Mouse (Mus musculus) intestine, postnatal 0 days (tissue): ENCODE results near the gene Itpr1. TPM values are rescaled to one million over a fixed set of nuclear protein-coding genes. Genes with fewer than 3 reads are reported as not detected.

ENCODE experiments used
- ATAC-seq: fragments of 200-750 bp; cut with Nextera tagmentation; 2 replicates; pipeline ENCODE4 v1.8.0; 2017; ENCODE audit warnings: mild to moderate bottlenecking, moderate TSS enrichment, moderate library complexity
- H3K27ac ChIP-seq: fragments of 300-500 bp; sonication (generic); 2 replicates; pipeline ENCODE4 v1.5.1; 2014; ENCODE audit warnings: mild to moderate bottlenecking, low read depth, low read length, moderate library complexity
- H3K27me3 ChIP-seq: fragments of 300-500 bp; sonication (generic); replicated peaks from 2 replicates; pipeline ENCODE4 v1.6.1; 2014; ENCODE audit warnings: low read length, mixed read lengths; ENCODE audit not compliant: control insufficient read depth, insufficient read depth
- H3K36me3 ChIP-seq: fragments of 300-500 bp; sonication (generic); 2 replicates; pipeline ENCODE4 v1.6.1; 2014; ENCODE audit warnings: mild to moderate bottlenecking, moderate library complexity; ENCODE audit not compliant: control insufficient read depth, insufficient read depth
- H3K4me1 ChIP-seq: fragments of 300-500 bp; sonication (generic); replicated peaks from 2 replicates; pipeline ENCODE4 v1.6.1; 2014; ENCODE audit warnings: antibody characterized with exemption, low read length, mixed read lengths; ENCODE audit not compliant: control insufficient read depth, insufficient read depth
- H3K4me2 ChIP-seq: fragments of 300-500 bp; sonication (generic); replicated peaks from 2 replicates; pipeline ENCODE4 v1.6.1; 2014; ENCODE audit warnings: low read depth, mild to moderate bottlenecking, moderate library complexity
- H3K4me3 ChIP-seq: fragments of 300-500 bp; sonication (generic); 2 replicates; pipeline ENCODE4 v1.5.1; 2014; ENCODE audit warnings: low read depth, low read length
- H3K9ac ChIP-seq: fragments of 300-500 bp; sonication (generic); 2 replicates; pipeline ENCODE4 v1.6.1; 2014; ENCODE audit warnings: mild to moderate bottlenecking, low read depth, low read length
- H3K9me3 ChIP-seq: fragments of 300-500 bp; sonication (generic); 2 replicates; pipeline ENCODE4 v1.6.1; 2016; ENCODE audit warnings: mixed run types; ENCODE audit not compliant: control insufficient read depth
- CTCF ChIP-seq: sonication (generic); IDR thresholded peaks from 2 replicates; pipeline ENCODE4 v1.5.1; 2016; ENCODE audit warnings: low read depth, mild to moderate bottlenecking, control low read depth, antibody characterized with exemption, moderate library complexity
- WGBS: fragments of 180-500 bp; shearing (Covaris S2); extraction: QIAGEN DNeasy Blood & Tissue Kit; methylation state at CpG from one replicate; pipeline ENCODE4 v1.1.7; 2014; 5-methylcytosine and 5-hydroxymethylcytosine counted together
- polyA plus RNA-seq: library from polyadenylated mRNA; unstranded; fragments of >200 nt; fragmentation: Nextera tagmentation; extraction: Ambion mirVana; gene quantifications from 2 replicates; pipeline ENCODE4 v1.2.1, GENCODE M21; 2015

The Itpr1 gene
- polyA plus RNA-seq, 1 experiment from 2014 or later, result 6.4 TPM

- no peaks in the 10 kb centered on the region for H3K27me3 ChIP-seq
- peaks cover 32% of the 10 kb centered on the region for H3K36me3 ChIP-seq
- H3K4me1 ChIP-seq, result no peaks in the 10 kb centered on the region
- H3K4me2 ChIP-seq, result no peak overlapping the region
- no peak overlapping the region for H3K27ac ChIP-seq
- WGBS, result 96% methylated on average over 1 of the region's 1 CpGs
- TF ChIP-seq CTCF, result peak; percentile 28; the same call in 1 of the 2 replicates
- H3K4me3 ChIP-seq, result no peak overlapping the region
- no peaks in the 10 kb centered on the region for H3K9me3 ChIP-seq
- no peak for ATAC-seq
- H3K9ac ChIP-seq, result no peak overlapping the region
These were observed 40.7 kb upstream of the Itpr1 start for GRCm38 (mm10) chr6:108172219-108172618.

- WGBS, result 90% methylated on average over 3 of the region's 3 CpGs
- no peak overlapping the region for H3K9ac ChIP-seq
- H3K27ac ChIP-seq, result no peak overlapping the region
- no peaks in the 10 kb centered on the region for H3K4me1 ChIP-seq
- no peak for TF ChIP-seq CTCF
- no peak overlapping the region for H3K4me3 ChIP-seq
- no peak overlapping the region for H3K4me2 ChIP-seq
- no peaks in the 10 kb centered on the region for H3K9me3 ChIP-seq
- ATAC-seq, result no peak
- peaks cover 32% of the 10 kb centered on the region for H3K36me3 ChIP-seq
- H3K27me3 ChIP-seq, result no peaks in the 10 kb centered on the region
These were observed 38.7 kb upstream of the Itpr1 start for GRCm38 (mm10) chr6:108174181-108174580.

GRCm38 (mm10) chr6:108179087-108179486 lies 33.8 kb upstream of the Itpr1 start:
- Histone ChIP-seq H3K4me1 (no peaks in the 10 kb centered on the region), H3K36me3 (peaks cover 13% of the 10 kb centered on the region), H3K9me3 (no peaks in the 10 kb centered on the region), H3K4me3 (no peak overlapping the region), H3K27ac (no peak overlapping the region), H3K9ac (no peak overlapping the region), H3K4me2 (no peak overlapping the region), H3K27me3 (no peaks in the 10 kb centered on the region)
- no peak for ATAC-seq
- 91% methylated on average over 2 of the region's 2 CpGs for WGBS
- TF ChIP-seq CTCF, result no peak

- no peak for TF ChIP-seq CTCF
- peak; percentile 95 for ATAC-seq
These were observed 27.8 kb upstream of the Itpr1 start, which contains the start of gene Sumf1 for GRCm38 (mm10) chr6:108184847-108185684. Gene Sumf1 (minus strand): TSS chr6:108185582.

GRCm38 (mm10) chr6:108185685-108186009 lies 27.2 kb upstream of the Itpr1 start:
- 10% methylated on average over 4 of the region's 4 CpGs for WGBS
- H3K9me3 ChIP-seq, result no peaks in the 10 kb centered on the region
- TF ChIP-seq CTCF, result no peak
- peak overlapping the region; percentile 87 for H3K4me3 ChIP-seq
- peaks cover 7% of the 10 kb centered on the region for H3K4me1 ChIP-seq
- peak overlapping the region; percentile 93 for H3K4me2 ChIP-seq
- peak overlapping the region; percentile 91; the same call in 1 of the 2 replicates for H3K9ac ChIP-seq
- no peaks in the 10 kb centered on the region for H3K27me3 ChIP-seq
- H3K36me3 ChIP-seq, result no peaks in the 10 kb centered on the region
- ATAC-seq, result peak; percentile 4; the same call in 1 of the 2 replicates
- H3K27ac ChIP-seq, result no peak overlapping the region

More at GRCm38 (mm10) chr6:108184847-108185684, 27.8 kb upstream of the Itpr1 start, which contains the start of gene Sumf1:
- H3K4me3 ChIP-seq, result peak within 1 kb of the TSS; percentile 87
- H3K27me3 ChIP-seq, result no peaks in the 10 kb centered on the region
- WGBS, result 4% methylated on average over 48 of the region's 49 CpGs
- H3K36me3 ChIP-seq, result no peaks in the 10 kb centered on the region
- H3K9ac ChIP-seq, result peak within 1 kb of the TSS; percentile 91
- H3K4me2 ChIP-seq, result peak within 1 kb of the TSS; percentile 93
- no peaks in the 10 kb centered on the region for H3K9me3 ChIP-seq
- peak within 1 kb of the TSS; percentile 41; the same call in 1 of the 2 replicates for H3K27ac ChIP-seq
- H3K4me1 ChIP-seq, result peaks cover 7% of the 10 kb centered on the region

GRCm38 (mm10) chr6:108190690-108191089 lies 22.2 kb upstream of the Itpr1 start:
- no peak for ATAC-seq
- H3K36me3 ChIP-seq, result no peaks in the 10 kb centered on the region
- H3K4me2 ChIP-seq, result no peak overlapping the region
- TF ChIP-seq CTCF, result no peak
- H3K9ac ChIP-seq, result no peak overlapping the region
- no peaks in the 10 kb centered on the region for H3K9me3 ChIP-seq
- 82% methylated on average over 1 of the region's 1 CpGs for WGBS
- no peaks in the 10 kb centered on the region for H3K27me3 ChIP-seq
- H3K4me1 ChIP-seq, result no peaks in the 10 kb centered on the region
- H3K27ac ChIP-seq, result no peak overlapping the region
- H3K4me3 ChIP-seq, result no peak overlapping the region
